Mouse (Mus musculus) midbrain, embryonic 12.5 days (tissue): ENCODE measurements around the gene Il1r1. TPM values are rescaled to one million over a fixed set of nuclear protein-coding genes. Genes with fewer than 3 reads are reported as not detected.

Experiments used
- ATAC-seq: fragments of 200-750 bp; cut with Nextera tagmentation; 2 replicates; pipeline ENCODE4 v1.8.0; 2017; ENCODE audit warnings: low read depth, moderate TSS enrichment, moderate library complexity; ENCODE audit not compliant: low FRiP score
- H3K27ac ChIP-seq: fragments of 300-500 bp; sonication (generic); replicated peaks from 2 replicates; pipeline ENCODE4 v1.5.1; 2016; ENCODE audit warnings: mild to moderate bottlenecking
- H3K27me3 ChIP-seq: fragments of 300-500 bp; sonication (generic); 2 replicates; pipeline ENCODE4 v1.6.1; 2016; ENCODE audit warnings: mild to moderate bottlenecking
- H3K36me3 ChIP-seq: fragments of 300-500 bp; sonication (generic); 2 replicates; pipeline ENCODE4 v1.6.1; 2016
- H3K4me1 ChIP-seq: fragments of 300-500 bp; sonication (generic); 2 replicates; pipeline ENCODE4 v1.6.1; 2016
- H3K4me2 ChIP-seq: fragments of 300-500 bp; sonication (generic); replicated peaks from 2 replicates; pipeline ENCODE4 v1.6.1; 2016; ENCODE audit warnings: mild to moderate bottlenecking, moderate library complexity
- H3K4me3 ChIP-seq: fragments of 300-500 bp; sonication (generic); 2 replicates; pipeline ENCODE4 v1.5.1; 2016; ENCODE audit warnings: mild to moderate bottlenecking
- H3K9ac ChIP-seq: fragments of 300-500 bp; sonication (generic); replicated peaks from 2 replicates; pipeline ENCODE4 v1.6.1; 2016; ENCODE audit warnings: mild to moderate bottlenecking, moderate library complexity
- H3K9me3 ChIP-seq: fragments of 300-500 bp; sonication (generic); 2 replicates; pipeline ENCODE4 v1.6.1; 2016; ENCODE audit warnings: mild to moderate bottlenecking
- WGBS: fragments of 180-500 bp; shearing (Covaris S2); methylation state at CpG from one replicate; pipeline ENCODE4 v1.1.7; 2016; 5-methylcytosine and 5-hydroxymethylcytosine counted together
- polyA plus RNA-seq: library from polyadenylated mRNA; unstranded; fragments of >200 nt; fragmentation: Nextera tagmentation; extraction: Ambion mirVana; gene quantifications from 2 replicates; pipeline ENCODE4 v1.2.1, GENCODE M21; 2016

Il1r1 gene
- polyA plus RNA-seq, 1 experiment from 2014 or later = 1.9 TPM

DNA sequence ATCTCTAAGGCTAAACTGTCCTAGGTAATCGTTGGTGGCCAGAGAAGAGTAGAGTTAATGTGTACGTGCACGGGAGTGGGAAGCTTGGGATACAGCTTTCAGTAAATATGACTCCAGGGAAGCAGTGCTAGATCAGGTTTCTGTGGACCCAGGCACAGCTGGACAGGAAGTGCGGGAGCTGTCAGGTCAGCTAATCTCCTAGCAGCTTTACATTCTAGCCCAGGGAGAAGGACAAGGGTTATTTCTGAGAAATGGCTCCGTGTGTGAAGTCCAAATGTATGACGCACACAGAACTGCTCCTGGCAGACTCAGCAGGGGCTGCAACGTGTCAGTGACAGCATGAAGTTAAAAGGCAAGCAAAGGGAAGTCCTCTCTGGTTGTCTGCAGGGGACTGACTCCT lies 8.3 kb downstream of the Il1r1 start:
- no peak overlapping the region for H3K4me2 ChIP-seq
- no peaks in the 10 kb centered on the region for H3K27me3 ChIP-seq
- H3K4me3 ChIP-seq = no peak overlapping the region
- H3K27ac ChIP-seq = no peak overlapping the region
- 70% methylated on average over 7 of the region's 7 CpGs for WGBS
- H3K4me1 ChIP-seq = no peaks in the 10 kb centered on the region
- H3K36me3 ChIP-seq = no peaks in the 10 kb centered on the region
- no peaks in the 10 kb centered on the region for H3K9me3 ChIP-seq
- no peak for ATAC-seq
- no peak overlapping the region for H3K9ac ChIP-seq

DNA sequence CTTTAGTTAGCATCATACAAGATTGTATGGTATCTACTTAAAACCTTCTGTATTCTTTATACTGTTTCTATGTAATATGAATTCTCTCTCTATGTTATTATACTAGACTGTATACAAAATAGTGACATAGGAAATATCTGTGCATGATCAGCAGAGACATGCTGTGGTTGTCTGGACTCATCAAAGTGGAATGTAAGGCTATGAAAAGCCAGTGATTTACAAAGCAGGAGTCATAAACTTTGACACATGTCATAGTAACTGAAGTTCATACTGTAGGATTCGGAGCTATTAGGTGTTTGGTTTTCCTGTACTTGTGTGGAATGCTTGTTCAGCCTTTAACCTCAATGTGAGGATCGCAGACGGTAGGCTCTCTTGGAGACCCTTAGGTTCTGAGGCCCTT lies 8.7 kb downstream of the Il1r1 start:
- 72% methylated on average over 3 of the region's 3 CpGs for WGBS
- H3K36me3 ChIP-seq = no peaks in the 10 kb centered on the region
- no peak for ATAC-seq

DNA sequence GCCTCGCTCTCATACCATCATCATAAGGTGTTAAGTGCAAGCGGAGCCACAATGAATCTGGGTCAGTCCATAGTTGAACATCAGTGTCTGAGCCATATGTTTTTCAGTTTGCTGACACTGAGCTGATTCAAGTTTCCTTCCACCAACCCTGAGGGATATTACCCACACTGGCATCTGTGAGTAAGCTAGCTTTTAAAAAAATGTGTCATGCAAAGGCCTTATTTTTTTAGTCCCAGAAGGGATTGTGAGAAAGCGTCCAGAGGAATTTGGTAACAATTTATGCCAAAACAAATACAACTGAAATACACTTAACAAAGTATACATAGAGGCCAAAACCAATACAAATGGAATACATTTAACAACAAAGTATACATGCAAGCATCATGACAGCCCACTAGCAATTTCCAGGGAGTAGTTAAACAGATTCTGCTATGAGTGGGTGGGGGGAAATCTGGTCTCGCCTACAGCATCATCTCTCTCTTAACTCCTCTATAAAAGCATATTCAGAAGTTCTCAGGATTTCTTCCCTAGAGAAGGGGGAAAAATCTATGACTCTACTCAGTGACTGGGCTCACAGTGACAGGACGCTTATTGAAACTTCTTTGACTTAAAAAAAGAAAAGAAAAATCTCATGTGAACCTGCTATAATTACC lies 10.8 kb downstream of the Il1r1 start:
- no peaks in the 10 kb centered on the region for H3K36me3 ChIP-seq
- H3K27ac ChIP-seq = no peak overlapping the region
- H3K4me1 ChIP-seq = no peaks in the 10 kb centered on the region
- H3K4me3 ChIP-seq = no peak overlapping the region
- H3K9me3 ChIP-seq = no peaks in the 10 kb centered on the region
- H3K4me2 ChIP-seq = no peak overlapping the region
- no peak overlapping the region for H3K9ac ChIP-seq
- no peak for ATAC-seq
- 83% methylated on average over 5 of the region's 5 CpGs for WGBS
- no peaks in the 10 kb centered on the region for H3K27me3 ChIP-seq

More for the DNA sequence above, 8.7 kb downstream of the Il1r1 start:
- no peak overlapping the region for H3K4me3 ChIP-seq
- no peak overlapping the region for H3K27ac ChIP-seq
- no peak overlapping the region for H3K4me2 ChIP-seq
- no peaks in the 10 kb centered on the region for H3K4me1 ChIP-seq
- H3K27me3 ChIP-seq = no peaks in the 10 kb centered on the region
- no peak overlapping the region for H3K9ac ChIP-seq
- no peaks in the 10 kb centered on the region for H3K9me3 ChIP-seq

DNA sequence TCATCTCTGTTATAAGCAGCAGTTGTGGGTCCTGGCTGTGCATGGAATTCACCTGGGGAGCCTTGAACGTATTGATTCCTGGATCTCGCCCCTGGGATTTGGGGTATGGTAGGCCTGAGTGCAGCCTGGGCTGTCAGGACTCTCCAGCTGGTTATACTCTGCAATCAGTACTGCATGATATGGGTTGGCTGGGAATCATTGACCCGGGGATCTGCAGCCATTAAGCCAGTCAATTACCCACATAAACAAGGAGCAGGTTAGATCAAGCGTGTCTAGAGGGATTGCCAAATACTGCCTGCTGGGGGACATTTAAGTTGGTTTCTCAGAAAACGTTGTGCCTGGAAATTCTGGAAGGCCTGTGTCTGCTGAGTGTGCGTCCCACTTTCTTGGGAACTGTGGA lies 11.8 kb downstream of the Il1r1 start:
- no peak for ATAC-seq
- no peak overlapping the region for H3K4me2 ChIP-seq
- no peaks in the 10 kb centered on the region for H3K4me1 ChIP-seq
- no peak overlapping the region for H3K27ac ChIP-seq
- no peaks in the 10 kb centered on the region for H3K9me3 ChIP-seq
- H3K36me3 ChIP-seq = no peaks in the 10 kb centered on the region
- H3K9ac ChIP-seq = no peak overlapping the region
- no peaks in the 10 kb centered on the region for H3K27me3 ChIP-seq
- H3K4me3 ChIP-seq = no peak overlapping the region
- WGBS = 76% methylated on average over 6 of the region's 6 CpGs

DNA sequence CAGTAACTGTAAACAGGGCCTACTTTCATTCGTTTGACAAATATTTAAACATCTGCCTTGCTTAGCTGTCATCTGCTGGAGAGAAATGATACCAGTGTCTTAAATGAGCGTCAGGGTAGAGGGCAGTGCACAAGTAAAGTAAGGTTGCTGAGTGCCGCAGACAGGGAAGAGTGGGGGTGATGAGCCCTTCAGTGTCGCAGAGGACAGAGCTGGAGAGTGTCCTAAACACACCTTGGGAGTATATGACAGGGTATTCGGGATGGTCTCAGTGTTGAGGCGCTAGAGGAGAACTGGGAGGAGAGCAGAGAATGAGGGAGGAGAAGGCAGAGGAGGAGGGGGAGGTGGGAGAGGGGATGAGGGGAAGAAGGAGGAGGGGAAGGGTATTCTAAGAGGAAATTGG lies 12.2 kb downstream of the Il1r1 start:
- Histone ChIP-seq H3K9ac (no peak overlapping the region), H3K4me2 (no peak overlapping the region), H3K4me1 (no peaks in the 10 kb centered on the region), H3K27ac (no peak overlapping the region), H3K27me3 (no peaks in the 10 kb centered on the region), H3K36me3 (no peaks in the 10 kb centered on the region), H3K9me3 (no peaks in the 10 kb centered on the region), H3K4me3 (no peak overlapping the region)
- ATAC-seq = no peak
- WGBS = 73% methylated on average over 6 of the region's 6 CpGs

DNA sequence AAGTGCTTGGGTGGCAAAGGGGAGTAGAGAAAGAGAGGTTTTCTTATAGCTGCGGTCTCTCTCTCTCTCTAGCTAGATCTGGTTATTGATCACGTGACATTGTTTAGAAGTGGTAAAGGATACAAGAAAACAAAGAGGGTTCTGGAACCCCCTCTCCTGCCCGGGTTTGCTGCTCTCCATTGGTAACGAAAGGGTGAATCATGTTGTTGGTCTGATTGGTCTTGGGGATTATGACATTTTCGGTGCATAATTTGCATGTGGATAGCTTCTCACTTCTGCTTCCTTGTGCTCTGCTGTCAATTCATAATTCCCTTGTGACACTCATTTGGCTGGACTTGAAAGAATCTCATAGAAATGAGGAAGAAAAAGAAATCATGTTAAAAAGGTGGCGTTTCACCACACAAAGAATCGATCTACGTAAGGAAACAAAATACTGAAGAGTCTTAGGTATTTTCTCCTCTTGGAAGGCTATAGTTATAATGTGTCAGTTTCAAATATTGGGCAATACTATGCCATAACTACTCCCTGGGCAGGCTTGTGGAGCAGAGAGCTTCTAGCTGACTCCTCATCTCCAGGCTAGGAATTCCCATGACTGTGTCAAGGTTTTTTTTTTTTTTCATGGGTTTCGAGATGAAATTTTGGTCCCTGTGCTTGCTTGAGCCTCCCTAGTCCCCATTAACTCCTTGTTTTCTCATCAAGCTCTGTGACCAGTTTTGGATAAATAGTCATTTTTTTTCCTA lies 15.6 kb downstream of the Il1r1 start:
- Histone ChIP-seq H3K9ac (no peak overlapping the region), H3K27me3 (no peaks in the 10 kb centered on the region), H3K27ac (no peak overlapping the region), H3K4me3 (no peak overlapping the region), H3K9me3 (no peaks in the 10 kb centered on the region), H3K36me3 (no peaks in the 10 kb centered on the region), H3K4me1 (no peaks in the 10 kb centered on the region), H3K4me2 (no peak overlapping the region)
- 84% methylated on average over 9 of the region's 9 CpGs for WGBS
- ATAC-seq = no peak

DNA sequence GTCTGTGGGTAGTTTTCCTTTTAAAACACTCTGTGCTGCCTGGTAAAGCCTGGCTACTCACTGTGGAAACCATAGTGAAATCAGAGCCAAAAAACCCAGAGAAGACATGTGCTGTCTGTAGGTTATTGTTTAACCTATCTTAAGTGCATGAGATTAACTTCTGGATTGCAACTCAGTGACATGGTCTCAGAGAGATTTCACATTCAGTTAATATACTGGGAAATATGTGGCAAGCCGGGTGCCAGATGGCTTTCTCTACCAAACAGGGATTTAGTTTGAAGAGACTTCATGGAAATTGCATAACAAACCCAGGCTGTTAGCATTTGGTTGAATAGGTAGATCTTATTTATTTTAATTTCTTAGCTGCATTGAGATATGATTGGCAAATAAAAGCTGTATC lies 17.8 kb downstream of the Il1r1 start:
- H3K4me1 ChIP-seq = no peaks in the 10 kb centered on the region
- ATAC-seq = no peak
- H3K27ac ChIP-seq = no peak overlapping the region
- no peak overlapping the region for H3K9ac ChIP-seq
- no peaks in the 10 kb centered on the region for H3K27me3 ChIP-seq
- H3K36me3 ChIP-seq = no peaks in the 10 kb centered on the region
- H3K4me2 ChIP-seq = no peak overlapping the region
- WGBS = 84% methylated on average over 1 of the region's 1 CpGs
- no peak overlapping the region for H3K4me3 ChIP-seq
- no peaks in the 10 kb centered on the region for H3K9me3 ChIP-seq

DNA sequence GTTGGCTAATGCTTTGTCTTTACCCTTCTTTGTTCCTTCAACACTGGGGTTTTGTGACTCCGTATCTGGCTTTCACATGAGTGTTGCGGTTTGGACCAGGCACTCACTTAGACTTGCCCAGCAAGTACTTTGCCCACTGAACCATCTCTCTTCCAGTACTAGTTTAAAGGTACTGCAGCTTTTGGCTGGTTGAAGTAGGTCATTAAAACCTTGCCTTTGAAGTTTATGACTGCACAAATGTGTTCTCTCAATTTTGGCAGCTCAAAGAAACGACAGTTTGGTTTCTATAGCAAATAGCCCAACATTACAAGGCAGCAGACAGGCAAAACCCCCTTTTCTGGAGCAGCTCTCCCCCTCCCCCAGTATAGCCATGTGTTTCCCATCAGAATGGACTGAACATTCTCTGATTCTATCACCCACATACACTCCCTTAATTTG lies 18.7 kb downstream of the Il1r1 start:
- no peaks in the 10 kb centered on the region for H3K4me1 ChIP-seq
- 87% methylated on average over 3 of the region's 3 CpGs for WGBS
- H3K4me3 ChIP-seq = no peak overlapping the region
- ATAC-seq = no peak
- no peak overlapping the region for H3K4me2 ChIP-seq
- H3K36me3 ChIP-seq = no peaks in the 10 kb centered on the region
- no peaks in the 10 kb centered on the region for H3K27me3 ChIP-seq
- no peak overlapping the region for H3K27ac ChIP-seq
- no peaks in the 10 kb centered on the region for H3K9me3 ChIP-seq
- H3K9ac ChIP-seq = no peak overlapping the region

DNA sequence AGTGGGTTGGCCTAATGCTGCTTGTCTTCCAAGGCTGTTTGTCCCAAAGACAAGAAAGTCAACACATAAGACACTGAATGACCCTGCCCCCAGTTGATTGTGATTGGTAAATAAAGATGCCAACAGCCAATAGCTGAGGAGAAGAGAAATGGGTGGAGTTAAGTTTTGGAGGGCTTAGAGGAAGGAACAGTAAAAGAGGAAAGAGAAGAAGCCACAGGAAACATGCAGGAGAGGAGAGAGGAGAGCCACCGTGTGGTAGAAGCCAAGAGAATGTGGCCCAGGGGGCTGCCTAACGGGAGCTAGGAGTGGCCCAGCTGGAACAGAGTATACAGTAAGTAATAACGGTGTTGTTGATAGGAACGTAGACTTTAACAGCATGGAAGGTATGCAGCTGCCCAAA lies 25.5 kb downstream of the Il1r1 start:
- Histone ChIP-seq H3K4me1 (no peaks in the 10 kb centered on the region), H3K9ac (no peak overlapping the region), H3K4me3 (no peak overlapping the region), H3K4me2 (no peak overlapping the region), H3K36me3 (no peaks in the 10 kb centered on the region), H3K27ac (no peak overlapping the region), H3K27me3 (no peaks in the 10 kb centered on the region), H3K9me3 (no peaks in the 10 kb centered on the region)
- ATAC-seq = no peak
- 71% methylated on average over 4 of the region's 4 CpGs for WGBS

DNA sequence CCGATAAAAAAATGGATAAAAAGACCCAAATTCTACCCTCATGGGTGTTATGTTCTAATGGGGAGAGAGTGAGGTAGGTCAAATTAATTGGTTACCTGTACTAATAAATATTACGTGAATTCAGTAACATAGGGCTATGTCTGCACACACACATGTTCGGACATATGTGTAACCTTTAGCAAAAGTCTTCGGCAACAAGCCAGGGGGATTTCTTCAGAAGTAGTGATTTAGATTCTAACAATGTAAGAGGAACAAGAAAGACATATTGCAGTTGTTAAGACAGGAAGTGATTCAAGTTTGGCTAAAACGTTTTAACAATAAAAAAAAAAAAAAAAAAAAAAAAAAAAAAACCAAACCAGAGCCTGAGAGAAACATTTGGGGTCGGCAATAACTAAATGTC lies 27.6 kb downstream of the Il1r1 start:
- Histone ChIP-seq H3K4me1 (no peaks in the 10 kb centered on the region), H3K4me3 (no peak overlapping the region), H3K36me3 (no peaks in the 10 kb centered on the region), H3K9ac (no peak overlapping the region), H3K27me3 (no peaks in the 10 kb centered on the region), H3K4me2 (no peak overlapping the region), H3K27ac (no peak overlapping the region), H3K9me3 (no peaks in the 10 kb centered on the region)
- no peak for ATAC-seq
- 90% methylated on average over 6 of the region's 6 CpGs for WGBS

DNA sequence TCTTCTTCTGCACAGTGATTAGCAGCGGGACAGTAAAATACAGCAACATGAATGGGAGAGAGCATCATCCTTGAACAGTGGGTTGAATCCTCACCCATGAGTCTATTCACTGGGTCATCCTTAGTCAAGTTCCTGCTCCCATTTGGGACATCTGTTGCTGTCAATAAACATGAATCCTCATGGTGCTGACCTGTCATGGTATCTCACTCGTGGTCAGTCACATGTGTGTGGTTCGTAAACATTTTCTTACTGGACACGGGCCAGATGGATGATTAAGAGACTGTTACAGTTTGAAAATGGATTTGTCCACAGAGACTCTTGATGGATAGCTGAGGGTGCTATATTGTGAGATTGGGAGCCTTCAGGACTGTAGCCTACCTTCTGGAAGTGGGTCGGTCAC lies 29.1 kb downstream of the Il1r1 start:
- no peaks in the 10 kb centered on the region for H3K4me1 ChIP-seq
- H3K4me3 ChIP-seq = no peak overlapping the region
- no peaks in the 10 kb centered on the region for H3K36me3 ChIP-seq
- H3K9me3 ChIP-seq = no peaks in the 10 kb centered on the region
- H3K27me3 ChIP-seq = no peaks in the 10 kb centered on the region
- no peak overlapping the region for H3K4me2 ChIP-seq
- 92% methylated on average over 5 of the region's 5 CpGs for WGBS
- no peak overlapping the region for H3K9ac ChIP-seq
- H3K27ac ChIP-seq = no peak overlapping the region
- ATAC-seq = no peak

DNA sequence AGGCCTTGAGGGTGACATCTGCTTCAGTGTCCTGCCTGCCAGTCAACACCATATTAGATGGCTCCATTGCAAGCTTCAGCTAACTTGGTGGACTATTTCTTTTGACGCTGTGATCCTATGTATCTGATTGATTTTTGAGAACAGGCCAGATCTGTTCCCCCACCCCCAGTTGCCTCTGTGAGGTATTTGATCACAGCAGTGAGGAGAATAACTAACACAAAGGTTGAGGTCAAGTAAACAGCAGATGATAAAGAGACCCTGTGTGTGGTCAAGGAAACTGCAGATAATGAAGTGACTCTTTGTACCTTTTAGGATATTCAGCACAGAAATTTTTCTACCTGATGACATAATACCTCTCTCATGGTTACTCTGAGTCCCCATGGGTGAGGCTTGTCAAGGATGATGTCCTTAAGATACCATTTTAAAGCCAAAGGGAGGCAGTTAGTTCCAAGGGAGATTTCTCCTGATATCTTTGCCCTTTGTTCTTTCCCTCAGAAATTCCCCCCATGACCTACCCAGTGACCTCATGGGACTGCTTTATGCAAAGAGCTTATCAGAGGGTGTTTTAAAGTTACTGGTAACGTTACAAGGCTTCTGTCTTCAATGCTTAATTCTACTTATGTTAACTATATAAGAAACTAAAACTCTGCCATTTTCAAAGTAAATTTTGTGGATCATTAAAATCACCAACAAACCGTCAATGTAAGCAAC lies 29.6 kb downstream of the Il1r1 start:
- no peak for ATAC-seq
- Histone ChIP-seq H3K4me3 (no peak overlapping the region), H3K4me1 (no peaks in the 10 kb centered on the region), H3K9ac (no peak overlapping the region), H3K9me3 (no peaks in the 10 kb centered on the region), H3K4me2 (no peak overlapping the region), H3K27me3 (no peaks in the 10 kb centered on the region), H3K27ac (no peak overlapping the region), H3K36me3 (no peaks in the 10 kb centered on the region)
- 73% methylated on average over 3 of the region's 3 CpGs for WGBS
